Mouse (Mus musculus) forebrain, embryonic 13.5 days (tissue): ENCODE results near the gene Mixl1. TPM values are rescaled to one million over a fixed set of nuclear protein-coding genes. Genes with fewer than 3 reads are reported as not detected.
A peak's percentile ranks its signal among the peaks of the same experiment; 100 is the strongest.

Source experiments
- ATAC-seq: fragments of 200-750 bp; cut with Nextera tagmentation; 2 replicates; pipeline ENCODE4 v1.8.0; 2017
- H3K27ac ChIP-seq: fragments of 300-500 bp; sonication (generic); 2 replicates; pipeline ENCODE4 v1.5.1; 2015; ENCODE audit warnings: inconsistent platforms, mild to moderate bottlenecking, moderate library complexity
- H3K27me3 ChIP-seq: fragments of 300-500 bp; sonication (generic); 2 replicates; pipeline ENCODE4 v1.6.1; 2015; ENCODE audit warnings: mild to moderate bottlenecking, inconsistent platforms
- H3K36me3 ChIP-seq: fragments of 300-500 bp; sonication (generic); 2 replicates; pipeline ENCODE4 v1.6.1; 2015; ENCODE audit warnings: mild to moderate bottlenecking, inconsistent platforms; ENCODE audit not compliant: poor library complexity, severe bottlenecking
- H3K4me1 ChIP-seq: fragments of 300-500 bp; sonication (generic); 2 replicates; pipeline ENCODE4 v1.6.1; 2015; ENCODE audit warnings: inconsistent platforms
- H3K4me2 ChIP-seq: fragments of 300-500 bp; sonication (generic); 2 replicates; pipeline ENCODE4 v1.6.1; 2015; ENCODE audit warnings: inconsistent platforms, mild to moderate bottlenecking, moderate library complexity
- H3K4me3 ChIP-seq: fragments of 300-500 bp; sonication (generic); 2 replicates; pipeline ENCODE4 v1.5.1; 2015; ENCODE audit warnings: mild to moderate bottlenecking, inconsistent platforms
- H3K9ac ChIP-seq: fragments of 300-500 bp; sonication (generic); 2 replicates; pipeline ENCODE4 v1.6.1; 2015; ENCODE audit warnings: mild to moderate bottlenecking, inconsistent platforms
- H3K9me3 ChIP-seq: fragments of 300-500 bp; sonication (generic); replicated peaks from 2 replicates; pipeline ENCODE4 v1.6.1; 2016; ENCODE audit warnings: inconsistent platforms
- WGBS: fragments of 180-500 bp; shearing (Covaris S2); methylation state at CpG from one replicate; pipeline ENCODE4 v1.1.7; 2015; 5-methylcytosine and 5-hydroxymethylcytosine counted together
- polyA plus RNA-seq: library from polyadenylated mRNA; unstranded; fragments of >200 nt; fragmentation: Nextera tagmentation; extraction: Ambion mirVana; gene quantifications from 2 replicates; pipeline ENCODE4 v1.2.1, GENCODE M21; 2015

The Mixl1 gene
- 0.09 TPM in 1 of 2 replicates, not detected in the other for polyA plus RNA-seq

DNA sequence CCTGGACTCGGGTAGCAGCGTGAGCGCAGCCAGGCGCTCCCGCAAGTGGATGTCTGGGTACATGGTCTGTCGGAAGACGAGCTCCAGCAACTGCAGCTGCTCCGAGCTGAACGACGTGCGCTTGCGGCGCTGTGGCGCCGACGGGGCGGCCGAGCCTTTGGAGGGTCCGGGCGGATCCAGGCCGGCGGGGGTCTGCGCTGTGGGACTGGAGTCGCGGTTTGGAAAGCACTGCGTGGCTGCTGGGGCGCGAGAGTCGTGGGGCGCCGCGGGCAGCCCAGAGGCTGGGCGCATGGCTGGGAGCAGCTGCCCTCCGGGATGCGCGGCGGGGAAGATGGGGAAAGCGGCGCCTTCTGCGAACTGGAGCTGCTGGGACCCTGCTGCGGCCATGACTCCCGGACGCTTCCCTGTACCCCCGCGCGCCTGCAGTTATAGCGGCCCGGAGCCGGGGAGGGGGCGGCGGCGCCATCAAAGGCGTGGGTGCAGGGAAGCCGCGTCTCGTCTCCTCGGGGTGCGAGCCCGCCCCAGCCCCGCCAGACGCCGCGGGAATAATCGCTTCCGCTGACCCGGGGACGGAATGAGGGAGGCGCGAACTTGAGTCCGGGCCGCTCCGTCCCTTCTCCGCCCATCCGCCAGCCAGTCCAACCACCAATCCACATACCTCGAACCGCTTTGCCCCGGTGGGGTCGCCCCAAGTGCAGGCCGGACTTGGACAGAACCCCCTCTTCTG is at the start of gene Mixl1:
Gene Mixl1, minus strand, starts transcription at position 409 of the 727 bp plus-strand sequence.
- H3K27me3 ChIP-seq = peaks cover 60% of the 10 kb centered on the region
- H3K9ac ChIP-seq = peak within 1 kb of the TSS; percentile 50; the same call in 1 of the 2 replicates
- H3K4me2 ChIP-seq = peak within 1 kb of the TSS; percentile 62
- H3K4me1 ChIP-seq = peaks cover 9% of the 10 kb centered on the region
- ATAC-seq = peak; percentile 41; the same call in 1 of the 2 replicates
- H3K36me3 ChIP-seq = peaks cover 9% of the 10 kb centered on the region
- under 1% methylated on average over 76 of the region's 79 CpGs for WGBS
- no peak within 1 kb of the TSS for H3K27ac ChIP-seq
- peak within 1 kb of the TSS; percentile 42 for H3K4me3 ChIP-seq
- no peaks in the 10 kb centered on the region for H3K9me3 ChIP-seq

DNA sequence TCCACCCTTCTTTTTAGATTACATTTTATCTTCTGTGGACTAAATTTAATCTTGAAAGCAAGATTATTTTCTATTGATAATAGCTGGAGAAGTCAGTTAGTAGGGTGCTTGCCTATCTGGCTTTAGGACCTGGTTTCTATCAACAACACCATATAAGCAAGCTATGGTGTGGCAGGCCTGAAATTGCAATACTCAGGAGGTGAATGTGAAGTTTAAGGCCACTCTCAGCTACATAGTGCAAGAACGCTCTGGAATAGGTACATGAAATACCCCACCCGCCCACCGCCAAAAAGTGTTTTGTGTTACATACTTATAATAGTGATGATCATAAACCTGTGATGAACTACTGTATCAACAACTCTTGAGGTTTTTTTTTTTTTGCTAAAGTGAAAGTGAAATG is 32.4 kb upstream of the Mixl1 start:
- peaks cover 31% of the 10 kb centered on the region for H3K4me1 ChIP-seq
- H3K9ac ChIP-seq = no peak overlapping the region
- H3K36me3 ChIP-seq = peaks cover 4% of the 10 kb centered on the region
- no peaks in the 10 kb centered on the region for H3K9me3 ChIP-seq
- H3K4me2 ChIP-seq = no peak overlapping the region
- no peaks in the 10 kb centered on the region for H3K27me3 ChIP-seq
- H3K4me3 ChIP-seq = no peak overlapping the region
- ATAC-seq = no peak
- 98% methylated on average over 3 of the region's 3 CpGs for WGBS
- no peak overlapping the region for H3K27ac ChIP-seq

DNA sequence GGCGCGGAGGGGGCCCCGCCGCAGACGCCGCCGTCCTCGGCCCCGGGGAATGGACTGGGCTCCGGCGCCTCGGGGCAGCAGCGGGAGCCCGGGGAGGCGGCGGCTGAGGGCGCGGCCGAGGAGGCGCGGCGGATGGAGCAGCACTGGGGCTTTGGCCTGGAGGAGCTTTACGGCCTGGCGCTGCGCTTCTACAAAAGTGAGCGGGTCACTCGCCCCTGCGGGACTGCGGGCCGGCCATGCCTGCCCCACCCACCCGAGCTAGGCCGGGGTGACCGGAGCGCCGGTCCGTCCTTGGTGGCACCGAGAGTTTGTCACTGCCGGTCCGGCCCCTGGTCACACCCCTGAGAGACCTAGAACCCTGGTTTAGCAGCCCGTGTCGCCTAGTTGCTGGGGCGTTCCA is 29.3 kb upstream of the Mixl1 start:
- peak overlapping the region; percentile 71 for H3K4me2 ChIP-seq
- no peak; the same call in none of the 2 replicates for ATAC-seq
- peaks cover 31% of the 10 kb centered on the region for H3K4me1 ChIP-seq
- WGBS = under 1% methylated on average over 41 of the region's 42 CpGs
- H3K36me3 ChIP-seq = no peaks in the 10 kb centered on the region
- 0 out of 2 replicates have a peak, but pooled peaks cover 3% of the 10 kb centered on the region for H3K27me3 ChIP-seq
- H3K4me3 ChIP-seq = peak overlapping the region; percentile 99
- no peaks in the 10 kb centered on the region for H3K9me3 ChIP-seq
- peak overlapping the region; percentile 93 for H3K9ac ChIP-seq
- peak overlapping the region; percentile 87 for H3K27ac ChIP-seq

DNA sequence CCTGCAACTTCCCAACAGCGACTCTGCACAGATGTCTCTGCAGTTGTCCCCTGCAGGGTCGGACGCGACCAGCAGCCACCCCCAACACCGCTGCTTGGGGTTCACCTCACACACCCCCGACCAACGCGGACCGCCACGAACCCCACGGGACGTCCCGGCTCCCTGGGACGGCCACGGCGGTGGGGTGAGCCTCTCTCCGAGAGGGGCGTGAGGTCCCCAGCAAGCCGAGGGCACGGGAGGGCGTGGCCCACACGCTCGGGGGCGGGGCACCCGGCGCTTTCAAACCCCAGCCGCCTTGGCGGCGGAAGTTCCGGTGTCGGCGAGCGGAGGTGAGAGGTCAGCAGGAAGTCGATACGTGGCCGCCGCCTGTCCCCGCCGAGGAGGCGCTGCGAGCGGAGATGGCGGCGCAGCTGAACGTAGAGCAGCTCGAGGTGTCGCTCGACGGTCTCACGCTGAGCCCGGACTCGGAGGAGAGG is 28.9 kb upstream of the Mixl1 start, which contains the start of gene Acbd3:
Gene Acbd3, plus strand, starts transcription at position 340 of the 476 bp plus-strand sequence.
- Histone ChIP-seq H3K27ac (peak within 1 kb of the TSS; percentile 87), H3K27me3 (0 out of 2 replicates have a peak, but pooled peaks cover 3% of the 10 kb centered on the region), H3K4me2 (peak within 1 kb of the TSS; percentile 71), H3K36me3 (no peaks in the 10 kb centered on the region), H3K9ac (peak within 1 kb of the TSS; percentile 93), H3K4me1 (peaks cover 31% of the 10 kb centered on the region), H3K9me3 (no peaks in the 10 kb centered on the region), H3K4me3 (peak within 1 kb of the TSS; percentile 99)
- peak; percentile 96 for ATAC-seq
- WGBS = under 1% methylated on average over 52 of the region's 52 CpGs

DNA sequence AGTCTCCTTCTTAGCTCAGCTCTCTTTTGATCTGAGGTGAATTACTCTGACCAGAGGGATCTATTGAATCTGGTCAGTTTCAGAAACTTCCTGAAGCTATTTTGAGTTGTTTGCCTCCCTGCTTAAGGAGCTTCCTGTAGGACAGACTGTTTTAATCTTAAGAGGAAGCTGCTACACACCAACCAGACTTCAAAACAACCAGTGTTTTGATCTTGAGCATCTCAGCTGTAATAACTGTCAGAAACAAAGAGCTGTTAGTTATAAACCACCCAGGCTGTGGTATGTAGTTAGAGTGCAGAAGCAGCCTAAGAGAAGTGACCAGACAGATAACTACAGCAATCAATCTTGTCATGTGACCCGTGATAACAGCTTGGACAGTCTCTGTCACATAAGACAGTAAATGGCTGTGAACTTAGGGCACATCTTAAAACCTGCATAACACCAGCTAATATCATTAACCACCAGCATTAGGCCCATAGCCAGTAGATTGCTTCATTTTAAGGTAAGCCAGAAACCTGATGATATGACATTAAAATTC is 26.9 kb upstream of the Mixl1 start:
- Histone ChIP-seq H3K4me2 (no peak overlapping the region), H3K27ac (no peak overlapping the region), H3K36me3 (no peaks in the 10 kb centered on the region), H3K4me3 (no peak overlapping the region), H3K9ac (no peak overlapping the region), H3K9me3 (no peaks in the 10 kb centered on the region), H3K27me3 (0 out of 2 replicates have a peak, but pooled peaks cover 3% of the 10 kb centered on the region), H3K4me1 (peaks cover 27% of the 10 kb centered on the region)
- ATAC-seq = no peak
- WGBS = 82% methylated on average over 1 of the region's 1 CpGs

DNA sequence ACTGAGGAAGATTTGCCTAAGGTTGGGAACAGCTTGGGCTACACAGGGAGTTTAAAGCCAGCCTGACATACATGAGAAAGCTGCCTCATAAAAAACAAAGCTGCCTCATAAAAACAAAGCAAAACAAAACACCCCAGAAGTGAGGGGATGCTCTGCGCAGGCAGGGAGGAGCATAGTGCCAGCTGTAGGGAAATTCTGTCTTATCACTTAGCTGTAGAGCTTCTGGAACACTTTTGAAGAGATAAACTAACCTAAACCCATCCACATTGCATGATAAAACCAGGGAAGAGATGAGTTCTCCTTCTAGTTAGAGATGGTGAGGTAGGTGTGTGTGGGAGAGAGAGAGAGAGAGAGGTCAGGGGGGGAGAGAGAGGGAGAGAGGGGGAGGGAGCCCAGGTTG is 25.8 kb upstream of the Mixl1 start:
- H3K9ac ChIP-seq = no peak overlapping the region
- H3K4me1 ChIP-seq = peaks cover 17% of the 10 kb centered on the region
- no peak overlapping the region for H3K27ac ChIP-seq
- 0 out of 2 replicates have a peak, but pooled peaks cover 3% of the 10 kb centered on the region for H3K27me3 ChIP-seq
- H3K36me3 ChIP-seq = no peaks in the 10 kb centered on the region
- H3K9me3 ChIP-seq = no peaks in the 10 kb centered on the region
- no peak overlapping the region for H3K4me2 ChIP-seq
- no peak overlapping the region for H3K4me3 ChIP-seq
- WGBS = 71% methylated on average over 1 of the region's 1 CpGs
- ATAC-seq = no peak

DNA sequence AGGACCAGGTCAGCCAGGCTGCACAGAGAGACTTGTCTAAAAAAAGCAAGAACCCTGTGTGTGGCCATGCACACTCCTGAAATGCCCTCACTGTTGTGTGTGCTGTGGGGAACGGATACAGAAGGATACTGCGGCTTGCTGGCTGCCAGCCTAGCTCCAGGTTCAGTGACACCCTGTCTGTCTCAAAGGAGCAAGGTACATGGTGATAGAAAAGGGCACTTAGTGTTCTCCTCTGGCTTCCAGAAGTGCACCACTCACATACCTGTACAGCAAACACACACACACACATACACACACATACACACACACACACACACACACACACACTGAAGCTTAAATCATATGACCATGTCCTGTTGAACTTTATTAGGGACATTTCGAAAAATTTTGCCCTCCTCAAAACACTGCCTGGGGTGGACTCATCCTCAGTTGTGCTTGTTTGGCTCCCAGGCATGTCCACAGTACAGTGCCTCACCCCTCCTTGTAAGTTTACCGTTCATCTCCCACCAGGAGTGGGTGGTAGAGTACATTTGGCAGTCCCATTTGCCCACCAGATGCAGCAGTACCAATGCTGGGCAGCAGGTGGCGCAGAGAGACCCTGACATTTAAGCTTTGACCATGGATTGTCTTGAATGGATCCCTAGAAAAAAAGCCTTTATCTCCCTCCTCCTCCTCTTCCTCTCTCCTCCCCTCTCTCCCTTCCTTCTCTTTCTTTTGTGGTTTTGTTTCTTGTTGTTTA is 23.3 kb upstream of the Mixl1 start:
- no peak overlapping the region for H3K4me3 ChIP-seq
- no peak overlapping the region for H3K4me2 ChIP-seq
- H3K36me3 ChIP-seq = no peaks in the 10 kb centered on the region
- H3K9ac ChIP-seq = no peak overlapping the region
- peaks cover 3% of the 10 kb centered on the region; the same call in 1 of the 2 replicates for H3K4me1 ChIP-seq
- ATAC-seq = 0 out of 2 replicates have a peak, but pooled peaks have one; percentile 45
- no peak overlapping the region for H3K27ac ChIP-seq
- 54% methylated on average over 5 of the region's 5 CpGs for WGBS
- H3K9me3 ChIP-seq = no peaks in the 10 kb centered on the region
- H3K27me3 ChIP-seq = 0 out of 2 replicates have a peak, but pooled peaks cover 3% of the 10 kb centered on the region

DNA sequence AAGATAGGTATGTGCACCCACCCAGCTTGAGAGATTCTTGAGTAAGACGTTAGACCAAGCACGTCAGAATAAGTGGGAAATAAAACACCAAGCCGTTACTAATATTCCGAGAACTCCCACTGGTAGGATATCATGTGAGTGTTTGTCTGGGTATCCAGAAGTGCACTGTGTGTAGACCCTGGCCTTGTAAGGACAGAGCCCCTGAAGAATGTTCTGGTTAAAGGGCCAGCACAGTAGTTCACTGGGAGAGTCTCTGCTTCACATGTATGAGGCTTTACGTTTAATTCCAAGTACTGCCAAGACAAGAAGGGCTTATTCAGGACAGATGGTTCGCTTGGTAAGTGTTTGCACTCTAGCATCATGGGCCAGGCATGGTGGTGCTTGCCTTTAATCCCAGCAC is 22.6 kb upstream of the Mixl1 start:
- no peak overlapping the region for H3K4me3 ChIP-seq

DNA sequence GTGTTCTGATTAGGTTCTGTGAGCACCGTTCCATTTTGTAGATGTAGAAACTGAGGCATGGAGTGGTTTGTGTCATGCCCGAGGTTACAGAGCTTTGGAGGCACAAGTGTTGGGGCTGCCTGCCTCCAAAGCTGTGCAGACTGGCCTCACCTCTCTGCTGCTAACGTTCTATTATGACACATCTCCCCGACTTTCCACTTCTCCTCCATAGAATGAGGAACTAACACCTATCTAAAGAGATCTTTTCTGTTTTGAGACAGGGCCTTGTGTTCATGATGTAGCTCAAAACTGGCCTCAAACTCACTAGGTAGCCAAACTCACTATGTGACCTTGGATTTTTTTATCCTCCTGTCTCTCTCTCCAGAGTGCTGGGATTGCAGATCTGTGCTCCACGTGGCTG is 21.9 kb upstream of the Mixl1 start:
- WGBS = 80% methylated on average over 5 of the region's 5 CpGs
- H3K9me3 ChIP-seq = no peaks in the 10 kb centered on the region
- no peaks in the 10 kb centered on the region for H3K36me3 ChIP-seq
- H3K4me1 ChIP-seq = no peaks in the 10 kb centered on the region
- no peak overlapping the region for H3K9ac ChIP-seq
- H3K27ac ChIP-seq = no peak overlapping the region
- no peak overlapping the region for H3K4me3 ChIP-seq
- H3K27me3 ChIP-seq = peaks cover 6% of the 10 kb centered on the region; the same call in 1 of the 2 replicates
- no peak for ATAC-seq
- H3K4me2 ChIP-seq = no peak overlapping the region

More for the DNA sequence above, 22.6 kb upstream of the Mixl1 start:
- Histone ChIP-seq H3K27ac (no peak overlapping the region), H3K36me3 (no peaks in the 10 kb centered on the region), H3K4me1 (no peaks in the 10 kb centered on the region), H3K27me3 (0 out of 2 replicates have a peak, but pooled peaks cover 3% of the 10 kb centered on the region), H3K4me2 (no peak overlapping the region), H3K9me3 (no peaks in the 10 kb centered on the region), H3K9ac (no peak overlapping the region)
- ATAC-seq = no peak
- 91% methylated on average over 6 of the region's 6 CpGs for WGBS

DNA sequence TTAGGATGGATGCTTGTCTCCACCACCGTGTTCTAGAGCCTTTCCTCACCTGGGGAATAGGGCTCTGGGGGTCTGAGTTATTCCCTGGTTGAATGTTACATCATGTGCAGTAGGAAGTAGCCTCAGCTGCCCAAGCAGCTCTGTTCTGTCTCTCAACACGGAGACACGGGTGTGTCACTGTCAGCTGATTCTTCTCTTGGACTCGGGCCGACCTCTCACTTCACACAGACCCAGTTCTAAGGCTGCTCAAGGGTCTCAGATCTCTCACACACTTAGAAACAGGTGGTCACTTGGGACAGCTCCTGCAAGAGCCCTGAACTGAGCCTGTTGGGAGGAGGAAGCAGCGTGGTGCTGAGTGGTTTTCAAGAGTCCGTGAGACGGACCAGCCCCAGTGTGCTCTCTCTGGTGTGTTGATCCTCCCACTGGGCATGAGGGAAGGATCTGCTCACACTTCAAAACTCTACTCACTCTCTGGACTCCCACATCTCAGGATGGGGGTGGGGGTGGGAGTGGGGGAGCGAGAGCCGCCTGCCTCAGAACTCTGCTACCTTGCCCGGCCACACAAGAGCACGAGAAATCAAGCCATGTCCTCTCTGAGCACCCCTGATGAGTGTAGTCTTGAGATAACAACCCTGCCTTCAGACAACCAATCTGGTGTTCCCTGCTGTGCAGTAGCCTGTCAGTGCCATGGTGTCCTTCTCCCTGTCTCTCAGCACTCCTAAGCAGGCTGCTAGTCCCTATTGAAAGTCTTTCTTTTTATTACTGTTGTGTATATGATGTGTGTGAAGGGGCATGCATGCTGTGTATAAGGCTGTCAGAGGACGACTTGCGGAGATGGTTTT is 12.3 kb upstream of the Mixl1 start:
- H3K27me3 ChIP-seq = peaks cover 2% of the 10 kb centered on the region; the same call in 1 of the 2 replicates
- H3K4me2 ChIP-seq = no peak overlapping the region
- no peak overlapping the region for H3K27ac ChIP-seq
- H3K4me3 ChIP-seq = no peak overlapping the region
- H3K4me1 ChIP-seq = no peaks in the 10 kb centered on the region
- H3K9ac ChIP-seq = no peak overlapping the region
- no peaks in the 10 kb centered on the region for H3K36me3 ChIP-seq
- ATAC-seq = no peak
- WGBS = 83% methylated on average over 14 of the region's 14 CpGs
- no peaks in the 10 kb centered on the region for H3K9me3 ChIP-seq

DNA sequence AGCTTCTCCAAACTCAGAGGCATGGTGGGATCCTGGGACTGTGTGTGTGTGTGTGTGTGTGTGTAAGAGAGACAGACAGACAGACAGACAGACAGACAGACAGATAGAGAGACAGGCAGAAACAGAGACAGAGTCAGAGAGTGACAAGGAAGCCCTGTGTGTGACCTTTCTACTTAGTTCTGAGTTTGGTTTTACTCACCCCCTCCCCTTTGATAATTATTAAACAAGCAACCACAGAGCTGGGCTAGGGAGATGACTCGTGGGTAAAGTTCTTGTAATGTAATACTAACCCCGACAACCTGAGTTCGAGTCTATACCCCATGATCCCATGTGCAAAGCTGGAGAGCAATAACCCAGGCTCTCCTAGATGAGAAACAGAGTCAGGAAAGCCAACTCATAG is 11.0 kb upstream of the Mixl1 start:
- H3K4me1 ChIP-seq = no peaks in the 10 kb centered on the region
- no peak overlapping the region for H3K9ac ChIP-seq
- no peaks in the 10 kb centered on the region for H3K9me3 ChIP-seq
- H3K4me2 ChIP-seq = no peak overlapping the region
- no peak overlapping the region for H3K27ac ChIP-seq
- H3K36me3 ChIP-seq = no peaks in the 10 kb centered on the region
- 91% methylated on average over 3 of the region's 3 CpGs for WGBS
- no peak for ATAC-seq
- no peaks in the 10 kb centered on the region for H3K27me3 ChIP-seq
- H3K4me3 ChIP-seq = no peak overlapping the region
